25 mouse cellular contexts compared by ENCODE assay signal in the genomic region with DNA sequence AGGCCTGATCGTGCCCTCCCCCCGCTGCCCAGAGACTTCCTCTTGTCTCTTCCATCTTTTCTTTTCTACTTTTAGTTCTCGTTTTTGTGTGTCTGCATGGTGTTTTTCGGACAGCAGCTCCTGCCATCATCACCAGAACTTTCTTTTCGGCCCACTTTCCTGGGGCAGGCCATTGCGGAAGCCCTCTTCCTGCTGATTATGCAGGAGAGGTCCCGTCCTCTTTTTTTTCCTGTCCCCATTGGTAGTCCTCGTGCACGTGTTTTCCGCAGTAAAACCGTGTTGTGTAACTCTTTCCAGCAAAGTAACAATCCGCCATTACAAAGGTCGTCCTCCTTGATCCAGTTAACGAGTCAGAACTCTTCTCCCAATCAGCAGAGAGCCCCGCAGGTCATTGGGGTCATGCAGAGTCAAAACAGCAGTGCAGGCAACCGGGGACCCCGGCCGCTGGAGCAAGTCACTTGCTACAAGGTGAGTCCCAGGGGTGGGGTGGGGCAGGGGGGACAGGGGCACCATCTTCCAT. TPM values are rescaled to one million over a fixed set of nuclear protein-coding genes. Genes with fewer than 3 reads are reported as not detected.
DNase-seq lines count a peak whose midpoint lies in the region; ATAC-seq and TF ChIP-seq lines count a peak whose summit lies in the region.
"Had no signal": no experiment of that assay in that cellular context is flagged by ENCODE, and none has a peak within 500 bp of the region (broad histone marks: within the 10 kb centered on the region; RNA-seq: fewer than 3 reads in every experiment).

No protein-coding gene starts in this region.

- H3K9me3 ChIP-seq in liver, embryonic 11.5 days (ENCODE audit: control insufficient read depth, low read length): no peaks in the 10 kb centered on the region
- H3K9me3 ChIP-seq: forebrain, embryonic 13.5 days; hindbrain, embryonic 12.5 days; liver, embryonic 13.5 days; midbrain, embryonic 12.5 days; neural tube, embryonic 13.5 days had no signal

- no peak for TF ChIP-seq EP300 in heart, adult 2 months (IDR thresholded peaks at IDR 0.05; ENCODE audit: insufficient read depth, low read depth, low read length)

- no peak for TF ChIP-seq CTCF in heart, adult 2 months (IDR thresholded peaks at IDR 0.05)
- no peak for TF ChIP-seq CTCF in bone marrow, adult 2 months (IDR thresholded peaks at IDR 0.05; ENCODE audit: control insufficient read depth, insufficient read depth, low read length)

- no peak; the same call in 1 of the 2 replicates for ATAC-seq in liver, embryonic 11.5 days (replicated peaks; ENCODE audit: low FRiP score)
- ATAC-seq in megakaryocyte, adult 5-6 weeks (ENCODE audit: poor library complexity, severe bottlenecking): peak; percentile 34; the same call in 1 of the 2 replicates
- no peak for ATAC-seq in cerebellum, adult (ENCODE audit: insufficient number of reproducible peaks, low FRiP score, low TSS enrichment)
- ATAC-seq: forebrain, embryonic 13.5 days; intestine, embryonic 16.5 days had no signal

- no peak overlapping the region for H3K27ac ChIP-seq in heart, adult 2 months
- H3K27ac ChIP-seq in bone marrow, adult 2 months (ENCODE audit: control insufficient read depth, insufficient read depth, low read depth, low read length, poor library complexity): peak overlapping the region; percentile 1; the same call in 1 of the 2 replicates
- 0 out of 2 replicates have a peak overlapping the region, but pooled peaks have one; percentile 9 for H3K27ac ChIP-seq in liver, embryonic 11.5 days (ENCODE audit: low read depth, low read length)
- H3K27ac ChIP-seq: forebrain, embryonic 13.5 days; hindbrain, embryonic 12.5 days; liver, embryonic 13.5 days; midbrain, embryonic 12.5 days; neural tube, embryonic 13.5 days had no signal

- H3K79me2 ChIP-seq in heart, adult 2 months (replicated peaks; ENCODE audit: control insufficient read depth, insufficient read depth, low read length): no peaks in the 10 kb centered on the region

- no peaks in the 10 kb centered on the region for H3K36me3 ChIP-seq in heart, adult 2 months (ENCODE audit: control insufficient read depth, insufficient read depth, low read length)
- H3K36me3 ChIP-seq in liver, embryonic 11.5 days (ENCODE audit: control insufficient read depth, insufficient read depth, low read length): peaks cover 75% of the 10 kb centered on the region

- peak; percentile 95 for DNase-seq in heart, adult 11 months
- DNase-seq in heart, adult 2 months: no peak
- no peak for DNase-seq in liver, embryonic 11.5 days (ENCODE audit: low spot score)
- DNase-seq in ovary, adult 18-20 months (ENCODE audit: low spot score): no peak
- DNase-seq: adrenal gland, postnatal 25 days; cerebellum, adult 11 months; cerebellum, adult 9-10 months; cerebellum, postnatal 36 days; gastrocnemius, postnatal 25 days; kidney, adult 9 months; kidney, postnatal 10 days; layer of hippocampus, adult 9-11 months; liver, embryonic 13.5 days; lung, embryonic 14.5 days; thymus, adult 2 months; thymus, postnatal 36 days had no signal

- intact Hi-C loops in heart, adult 2 months (cut with DNase I): no loop called here

- no peak overlapping the region for H3K9ac ChIP-seq in heart, adult 2 months (ENCODE audit: low read depth, low read length)
- H3K9ac ChIP-seq in liver, embryonic 11.5 days (ENCODE audit: low read depth, low read length): no peak overlapping the region
- H3K9ac ChIP-seq: forebrain, embryonic 13.5 days; hindbrain, embryonic 12.5 days; liver, embryonic 13.5 days; lung, embryonic 14.5 days; midbrain, embryonic 12.5 days; neural tube, embryonic 13.5 days had no signal

- no peaks in the 10 kb centered on the region for H3K27me3 ChIP-seq in heart, adult 2 months (ENCODE audit: control insufficient read depth, insufficient read depth, low read length)
- no peaks in the 10 kb centered on the region for H3K27me3 ChIP-seq in liver, embryonic 11.5 days (replicated peaks; ENCODE audit: control insufficient read depth, insufficient read depth, low read length)
- H3K27me3 ChIP-seq: forebrain, embryonic 13.5 days; hindbrain, embryonic 12.5 days; liver, embryonic 13.5 days; midbrain, embryonic 12.5 days; neural tube, embryonic 13.5 days had no signal

- TF ChIP-seq POLR2A in heart, adult 2 months (IDR thresholded peaks at IDR 0.05; ENCODE audit: insufficient read depth, low read depth, low read length): no peak
- no peak for TF ChIP-seq POLR2A in bone marrow, adult 2 months (IDR thresholded peaks at IDR 0.05; ENCODE audit: borderline replicate concordance, control insufficient read depth, low read depth, low read length)

- H3K4me1 ChIP-seq in heart, adult 2 months (ENCODE audit: control insufficient read depth, insufficient read depth, low read length): no peaks in the 10 kb centered on the region
- H3K4me1 ChIP-seq in bone marrow, adult 2 months (ENCODE audit: control insufficient read depth, insufficient read depth, low read length): no peaks in the 10 kb centered on the region
- H3K4me1 ChIP-seq in liver, embryonic 11.5 days (replicated peaks; ENCODE audit: control insufficient read depth, insufficient read depth, low read length): no peaks in the 10 kb centered on the region
- H3K4me1 ChIP-seq: forebrain, embryonic 13.5 days; hindbrain, embryonic 12.5 days; midbrain, embryonic 12.5 days; neural tube, embryonic 13.5 days had no signal

- no peak overlapping the region for H3K4me2 ChIP-seq in liver, embryonic 11.5 days
- H3K4me2 ChIP-seq: forebrain, embryonic 13.5 days; heart, embryonic 11.5 days; hindbrain, embryonic 12.5 days; liver, embryonic 13.5 days; lung, embryonic 14.5 days; midbrain, embryonic 12.5 days; neural tube, embryonic 13.5 days had no signal

- H3K4me3 ChIP-seq in heart, adult 2 months: no peak overlapping the region
- H3K4me3 ChIP-seq in bone marrow, adult 2 months (replicated peaks; ENCODE audit: control insufficient read depth, low read depth, low read length): no peak overlapping the region
- H3K4me3 ChIP-seq in liver, embryonic 11.5 days (ENCODE audit: low read depth, low read length): no peak overlapping the region
- H3K4me3 ChIP-seq: forebrain, embryonic 13.5 days; hindbrain, embryonic 12.5 days; liver, embryonic 13.5 days; midbrain, embryonic 12.5 days; neural tube, embryonic 13.5 days had no signal

- WGBS in heart, adult 2 months: 77% methylated on average over 18 of the region's 18 CpGs
- 76% methylated on average over 18 of the region's 18 CpGs for WGBS in bone marrow, adult 2 months
- WGBS in liver, embryonic 11.5 days: 78% methylated on average over 18 of the region's 18 CpGs

RNA-seq across cellular contexts. Expression of gene Cpsf4, which starts 11.5 kb away (rescaled TPM):
- total RNA-seq in heart, adult 2 months (2021): 10 to 100 TPM; 10.4 to 12.1 TPM
- polyA plus RNA-seq in heart, adult 2 months (2012; rRNA removed): 11.0 and 12.5 TPM in 2 replicates
- 28.2 and 46.9 TPM in 2 replicates for polyA plus RNA-seq in bone marrow, adult 2 months (2011; ENCODE audit: insufficient read depth, insufficient read length, low replicate concordance, missing spikeins)
- polyA plus RNA-seq in liver, embryonic 11.5 days (2014; fragmentation: Nextera tagmentation; extraction: Ambion mirVana): 38.6 and 44.1 TPM in 2 replicates
- total RNA-seq in megakaryocyte, adult 5-6 weeks (2015): 16.6 and 17.0 TPM in 2 replicates
- 34.0 and 37.8 TPM in 2 replicates for total RNA-seq in megakaryocyte, adult 5-6 weeks (2017)

RNA-seq across cellular contexts. Expression of gene Ptcd1, which starts 11.6 kb away (rescaled TPM):
- total RNA-seq in heart, adult 2 months (2021): 10 to 100 TPM; 24.0 to 27.0 TPM
- 13.2 and 16.8 TPM in 2 replicates for polyA plus RNA-seq in heart, adult 2 months (2012; rRNA removed)
- 5.2 and 10.9 TPM in 2 replicates for polyA plus RNA-seq in bone marrow, adult 2 months (2011; ENCODE audit: insufficient read depth, insufficient read length, low replicate concordance, missing spikeins)
- 15.7 and 17.6 TPM in 2 replicates for polyA plus RNA-seq in liver, embryonic 11.5 days (2014; fragmentation: Nextera tagmentation; extraction: Ambion mirVana)
- total RNA-seq in megakaryocyte, adult 5-6 weeks (2015): 6.5 and 7.9 TPM in 2 replicates
- total RNA-seq in megakaryocyte, adult 5-6 weeks (2017): 14.8 and 15.3 TPM in 2 replicates

RNA-seq across cellular contexts. Expression of gene Atp5j2, which starts 13.3 kb away (rescaled TPM):
- 1,000 to 10,000 TPM in 1 of 2 experiments, 100 to 1,000 TPM in 1; 962 to 1,137 TPM for total RNA-seq in heart, adult 2 months (2021)
- 733 and 858 TPM in 2 replicates for polyA plus RNA-seq in heart, adult 2 months (2012; rRNA removed)
- 218 and 277 TPM in 2 replicates for polyA plus RNA-seq in bone marrow, adult 2 months (2011; ENCODE audit: insufficient read depth, insufficient read length, low replicate concordance, missing spikeins)
- 528 and 573 TPM in 2 replicates for polyA plus RNA-seq in liver, embryonic 11.5 days (2014; fragmentation: Nextera tagmentation; extraction: Ambion mirVana)
- 310 and 322 TPM in 2 replicates for total RNA-seq in megakaryocyte, adult 5-6 weeks (2015)
- 103 and 107 TPM in 2 replicates for total RNA-seq in megakaryocyte, adult 5-6 weeks (2017)

RNA-seq across cellular contexts. Expression of gene Zkscan14, which starts 23.1 kb away (rescaled TPM):
- 1 to 10 TPM; 6.3 to 6.9 TPM for total RNA-seq in heart, adult 2 months (2021)
- polyA plus RNA-seq in heart, adult 2 months (2012; rRNA removed): 2.5 and 3.3 TPM in 2 replicates
- polyA plus RNA-seq in bone marrow, adult 2 months (2011; ENCODE audit: insufficient read depth, insufficient read length, low replicate concordance, missing spikeins): 7.0 and 12.5 TPM in 2 replicates
- polyA plus RNA-seq in liver, embryonic 11.5 days (2014; fragmentation: Nextera tagmentation; extraction: Ambion mirVana): 5.9 and 7.3 TPM in 2 replicates
- 6.2 and 6.4 TPM in 2 replicates for total RNA-seq in megakaryocyte, adult 5-6 weeks (2015)
- 30.8 and 31.7 TPM in 2 replicates for total RNA-seq in megakaryocyte, adult 5-6 weeks (2017)

RNA-seq across cellular contexts. Expression of gene Zkscan5, which starts 25.8 kb away (rescaled TPM):
- total RNA-seq in heart, adult 2 months (2021): 10 to 100 TPM in 1 of 2 experiments, 1 to 10 TPM in 1; 9.7 to 10.6 TPM
- 3.9 and 6.4 TPM in 2 replicates for polyA plus RNA-seq in heart, adult 2 months (2012; rRNA removed)
- 3.4 and 5.1 TPM in 2 replicates for polyA plus RNA-seq in bone marrow, adult 2 months (2011; ENCODE audit: insufficient read depth, insufficient read length, low replicate concordance, missing spikeins)
- polyA plus RNA-seq in liver, embryonic 11.5 days (2014; fragmentation: Nextera tagmentation; extraction: Ambion mirVana): 10.3 TPM in 2 replicates
- 2.6 and 2.7 TPM in 2 replicates for total RNA-seq in megakaryocyte, adult 5-6 weeks (2015)
- 4.6 and 5.4 TPM in 2 replicates for total RNA-seq in megakaryocyte, adult 5-6 weeks (2017)
